In the genomic region with DNA sequence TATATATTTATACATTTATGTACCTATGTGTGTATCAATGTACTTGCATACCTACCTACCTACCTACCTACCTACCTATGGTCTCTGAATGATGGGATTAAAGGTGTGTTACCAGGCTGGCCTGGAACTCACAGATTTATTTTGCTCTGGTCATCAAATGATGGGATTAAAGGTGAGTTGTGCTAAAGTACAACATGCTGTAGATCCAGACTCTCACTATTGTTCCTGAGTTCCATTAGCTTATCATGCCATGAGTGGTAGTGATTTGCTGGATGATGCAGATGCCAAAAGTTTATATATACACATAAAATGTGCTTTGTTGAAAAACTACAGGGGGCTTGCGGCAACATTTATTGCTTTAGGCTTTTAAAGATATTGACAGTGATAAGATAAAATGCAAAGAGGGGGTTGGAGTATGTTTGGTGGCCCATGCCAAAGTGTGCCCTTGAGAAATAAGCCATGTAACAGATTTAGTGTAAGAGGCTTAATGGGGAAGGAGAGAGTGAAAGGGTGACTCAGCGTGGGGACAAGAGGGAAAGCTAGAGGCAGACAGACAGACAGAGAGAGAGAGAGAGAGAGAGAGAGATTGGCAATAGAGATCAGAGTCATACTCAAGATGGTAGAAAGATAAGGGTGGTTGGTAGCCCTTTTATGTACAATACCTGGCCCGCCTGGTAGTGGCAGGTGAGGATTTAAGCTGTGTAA, we compare ENCODE assay signal across 10 mouse cellular contexts. TPM values are rescaled to one million over a fixed set of nuclear protein-coding genes. Genes with fewer than 3 reads are reported as not detected.
DNase-seq lines count a peak whose midpoint lies in the region; ATAC-seq and TF ChIP-seq lines count a peak whose summit lies in the region.
"Had no signal": no experiment of that assay in that cellular context is flagged by ENCODE, and none has a peak within 500 bp of the region (broad histone marks: within the 10 kb centered on the region; RNA-seq: fewer than 3 reads in every experiment).

No protein-coding gene starts in this region.

- H3K9me3 ChIP-seq in heart, embryonic 16.5 days (replicated peaks; ENCODE audit: control insufficient read depth, low read length) = no peaks in the 10 kb centered on the region
- no peaks in the 10 kb centered on the region for H3K9me3 ChIP-seq in ES-Bruce4 (replicated peaks; ENCODE audit: control insufficient read depth, insufficient read depth, low read length, poor library complexity, severe bottlenecking)
- H3K9me3 ChIP-seq in forebrain, embryonic 13.5 days (replicated peaks) = no peaks in the 10 kb centered on the region
- H3K9me3 ChIP-seq in limb, embryonic 15.5 days = no peaks in the 10 kb centered on the region

- H3K27me3 ChIP-seq in heart, embryonic 16.5 days (ENCODE audit: control insufficient read depth, insufficient read depth, low read length) = no peaks in the 10 kb centered on the region
- no peaks in the 10 kb centered on the region for H3K27me3 ChIP-seq in ES-Bruce4 (ENCODE audit: control insufficient read depth, insufficient read depth, low read length, poor library complexity, severe bottlenecking)
- no peaks in the 10 kb centered on the region for H3K27me3 ChIP-seq in forebrain, embryonic 13.5 days
- no peaks in the 10 kb centered on the region for H3K27me3 ChIP-seq in limb, embryonic 15.5 days

- no peak for DNase-seq in heart, adult 8-10 months (ENCODE audit: low spot score)
- no peak for DNase-seq in spleen, postnatal 14 days (ENCODE audit: low spot score in 2 of 2)
- DNase-seq: gastrocnemius, adult 2 months; thymus, adult 2 months had no signal

- H3K4me3 ChIP-seq in heart, embryonic 16.5 days (ENCODE audit: low read length) = no peak overlapping the region
- no peak overlapping the region for H3K4me3 ChIP-seq in ES-Bruce4 (ENCODE audit: low read depth, low read length)
- peak overlapping the region; percentile 58 for H3K4me3 ChIP-seq in forebrain, embryonic 13.5 days
- peak overlapping the region; percentile 53; the same call in 1 of the 2 replicates for H3K4me3 ChIP-seq in limb, embryonic 15.5 days
- H3K4me3 ChIP-seq: gastrocnemius, adult 2 months had no signal

- TF ChIP-seq CTCF in ES-Bruce4 (IDR thresholded peaks at IDR 0.05; ENCODE audit: low read depth, low read length) = no peak

- peaks cover 28% of the 10 kb centered on the region for H3K4me1 ChIP-seq in heart, embryonic 16.5 days (ENCODE audit: control insufficient read depth, insufficient read depth, low read length)
- H3K4me1 ChIP-seq in ES-Bruce4 (ENCODE audit: control insufficient read depth, insufficient read depth, low read length) = peaks cover 1% of the 10 kb centered on the region
- H3K4me1 ChIP-seq in forebrain, embryonic 13.5 days = peaks cover 41% of the 10 kb centered on the region
- peaks cover 29% of the 10 kb centered on the region for H3K4me1 ChIP-seq in limb, embryonic 15.5 days

- H3K4me2 ChIP-seq in heart, embryonic 16.5 days (ENCODE audit: low read depth, low read length) = peak overlapping the region; percentile 75; the same call in 1 of the 2 replicates
- H3K4me2 ChIP-seq in forebrain, embryonic 13.5 days = peak overlapping the region; percentile 61
- H3K4me2 ChIP-seq in limb, embryonic 15.5 days = 0 out of 2 replicates have a peak overlapping the region, but pooled peaks have one; percentile 19

- no peak for ATAC-seq in heart, embryonic 16.5 days (replicated peaks; ENCODE audit: extremely low read depth, insufficient read depth, low FRiP score)
- ATAC-seq in forebrain, embryonic 13.5 days = no peak
- ATAC-seq in limb, embryonic 15.5 days (ENCODE audit: insufficient number of reproducible peaks, low FRiP score, low TSS enrichment, low read depth) = no peak
- ATAC-seq in cerebellum, adult (ENCODE audit: insufficient number of reproducible peaks, low FRiP score, low TSS enrichment) = no peak
- no peak for ATAC-seq in frontal cortex, adult (ENCODE audit: low TSS enrichment)

- no peak for TF ChIP-seq EP300 in ES-Bruce4 (IDR thresholded peaks at IDR 0.05; ENCODE audit: insufficient read depth, low read depth, low read length)

- H3K9ac ChIP-seq in heart, embryonic 16.5 days (ENCODE audit: low read length) = no peak overlapping the region
- peak overlapping the region; percentile 40; the same call in 1 of the 2 replicates for H3K9ac ChIP-seq in ES-Bruce4 (ENCODE audit: low read depth, poor library complexity, severe bottlenecking)
- peak overlapping the region; percentile 70 for H3K9ac ChIP-seq in forebrain, embryonic 13.5 days
- no peak overlapping the region for H3K9ac ChIP-seq in limb, embryonic 15.5 days

- H3K27ac ChIP-seq in heart, embryonic 16.5 days (ENCODE audit: low read length) = no peak overlapping the region
- H3K27ac ChIP-seq in ES-Bruce4 (ENCODE audit: insufficient read depth, low read length) = no peak overlapping the region
- no peak overlapping the region for H3K27ac ChIP-seq in forebrain, embryonic 13.5 days
- H3K27ac ChIP-seq in limb, embryonic 15.5 days = no peak overlapping the region
- H3K27ac ChIP-seq: gastrocnemius, adult 2 months had no signal

- 74% methylated on average over 3 of the region's 3 CpGs for WGBS in heart, embryonic 16.5 days
- 79% methylated on average over 3 of the region's 3 CpGs for WGBS in forebrain, embryonic 13.5 days
- 66% methylated on average over 3 of the region's 3 CpGs for WGBS in limb, embryonic 15.5 days

- no peaks in the 10 kb centered on the region for H3K36me3 ChIP-seq in heart, embryonic 16.5 days (ENCODE audit: control insufficient read depth, insufficient read depth)
- H3K36me3 ChIP-seq in ES-Bruce4 (ENCODE audit: control insufficient read depth, insufficient read depth, low read length, poor library complexity, severe bottlenecking) = no peaks in the 10 kb centered on the region
- no peaks in the 10 kb centered on the region for H3K36me3 ChIP-seq in forebrain, embryonic 13.5 days (ENCODE audit: poor library complexity, severe bottlenecking)
- no peaks in the 10 kb centered on the region for H3K36me3 ChIP-seq in limb, embryonic 15.5 days

- no peak for TF ChIP-seq POLR2A in ES-Bruce4 (IDR thresholded peaks at IDR 0.05; ENCODE audit: insufficient read depth, low read length)

RNA-seq across cellular contexts. Expression of a gene that starts 1.9 kb away (rescaled TPM):
- polyA plus RNA-seq in heart, embryonic 16.5 days (2015; fragmentation: Nextera tagmentation; extraction: Ambion mirVana) = 2.0 and 2.2 TPM in 2 replicates
- total RNA-seq in heart, adult 8-10 months (2022) = 1 to 10 TPM; 3.4 to 5.0 (median 3.8) TPM
- 8.9 and 16.9 TPM in 2 replicates for polyA plus RNA-seq in ES-Bruce4 (2011; ENCODE audit: insufficient read depth, insufficient read length, low read depth, missing spikeins)
- 10.0 and 11.6 TPM in 2 replicates for polyA plus RNA-seq in forebrain, embryonic 13.5 days (2015; fragmentation: Nextera tagmentation; extraction: Ambion mirVana)
- 3.4 and 5.4 TPM in 2 replicates for polyA plus RNA-seq in limb, embryonic 15.5 days (2015; fragmentation: Nextera tagmentation; extraction: Ambion mirVana)
- total RNA-seq: gastrocnemius, adult 2 months had no signal

RNA-seq across cellular contexts. Expression of a gene that starts 3.5 kb away (rescaled TPM):
- polyA plus RNA-seq in heart, embryonic 16.5 days (2015; fragmentation: Nextera tagmentation; extraction: Ambion mirVana) = 3.8 and 9.2 TPM in 2 replicates
- 10 to 100 TPM in 1 of 4 experiments, 1 to 10 TPM in 3; 2.4 to 17.9 (median 5.5) TPM for total RNA-seq in heart, adult 8-10 months (2022)
- polyA plus RNA-seq in ES-Bruce4 (2011; ENCODE audit: insufficient read depth, insufficient read length, low read depth, missing spikeins) = 68.8 and 97.9 TPM in 2 replicates
- 9.5 and 10.0 TPM in 2 replicates for polyA plus RNA-seq in forebrain, embryonic 13.5 days (2015; fragmentation: Nextera tagmentation; extraction: Ambion mirVana)
- 4.1 and 7.5 TPM in 2 replicates for polyA plus RNA-seq in limb, embryonic 15.5 days (2015; fragmentation: Nextera tagmentation; extraction: Ambion mirVana)

RNA-seq across cellular contexts. Expression of a gene that starts 6.0 kb away (rescaled TPM):
- 0.38 and 0.52 TPM in 2 replicates for polyA plus RNA-seq in heart, embryonic 16.5 days (2015; fragmentation: Nextera tagmentation; extraction: Ambion mirVana)
- total RNA-seq in heart, adult 8-10 months (2022) = 1 to 10 TPM in 2 of 4 experiments, under 1 TPM in 2; 0.91 to 1.3 (median 1.1) TPM
- 3.9 and 4.2 TPM in 2 replicates for polyA plus RNA-seq in ES-Bruce4 (2011; ENCODE audit: insufficient read depth, insufficient read length, low read depth, missing spikeins)
- polyA plus RNA-seq in forebrain, embryonic 13.5 days (2015; fragmentation: Nextera tagmentation; extraction: Ambion mirVana) = 0.76 and 0.97 TPM in 2 replicates
- 0.77 and 0.83 TPM in 2 replicates for polyA plus RNA-seq in limb, embryonic 15.5 days (2015; fragmentation: Nextera tagmentation; extraction: Ambion mirVana)

RNA-seq across cellular contexts. Expression of a gene that starts 6.3 kb away (rescaled TPM):
- 7.7 and 8.6 TPM in 2 replicates for polyA plus RNA-seq in heart, embryonic 16.5 days (2015; fragmentation: Nextera tagmentation; extraction: Ambion mirVana)
- 100 to 1,000 TPM; 231 to 254 (median 246) TPM for total RNA-seq in heart, adult 8-10 months (2022)
- polyA plus RNA-seq in ES-Bruce4 (2011; ENCODE audit: insufficient read depth, insufficient read length, low read depth, missing spikeins) = 16.9 and 19.1 TPM in 2 replicates
- 5.2 and 6.4 TPM in 2 replicates for polyA plus RNA-seq in forebrain, embryonic 13.5 days (2015; fragmentation: Nextera tagmentation; extraction: Ambion mirVana)
- polyA plus RNA-seq in limb, embryonic 15.5 days (2015; fragmentation: Nextera tagmentation; extraction: Ambion mirVana) = 4.8 and 6.3 TPM in 2 replicates

RNA-seq across cellular contexts. Expression of a gene that starts 6.7 kb away (rescaled TPM):
- polyA plus RNA-seq in heart, embryonic 16.5 days (2015; fragmentation: Nextera tagmentation; extraction: Ambion mirVana) = 0.20 and 0.37 TPM in 2 replicates
- 1 to 10 TPM; 4.6 to 6.3 (median 5.7) TPM for total RNA-seq in heart, adult 8-10 months (2022)
- 1.5 TPM in 1 of 2 replicates, not detected in the other for polyA plus RNA-seq in ES-Bruce4 (2011; ENCODE audit: insufficient read depth, insufficient read length, low read depth, missing spikeins)
- polyA plus RNA-seq in forebrain, embryonic 13.5 days (2015; fragmentation: Nextera tagmentation; extraction: Ambion mirVana) = 1.2 and 1.3 TPM in 2 replicates
- 1.1 TPM in 1 of 2 replicates, not detected in the other for polyA plus RNA-seq in limb, embryonic 15.5 days (2015; fragmentation: Nextera tagmentation; extraction: Ambion mirVana)

Comparison
In these comparisons a context has a peak if more than half of its experiments do, and no peak if none do; other contexts are left out.
1. H3K4me2 ChIP-seq: peak in every context shown above with its lines; median percentile 75 in heart, embryonic 16.5 days; 61 in forebrain, embryonic 13.5 days; 19 in limb, embryonic 15.5 days.
2. H3K4me3 ChIP-seq: peak in forebrain, embryonic 13.5 days (single experiment) and limb, embryonic 15.5 days (single experiment); none in heart, embryonic 16.5 days (single experiment) and ES-Bruce4 (single experiment).
3. H3K9ac ChIP-seq: peak in ES-Bruce4 (single experiment) and forebrain, embryonic 13.5 days (single experiment); none in heart, embryonic 16.5 days (single experiment) and limb, embryonic 15.5 days (single experiment).